Mouse (Mus musculus) forebrain, embryonic 13.5 days (tissue): ENCODE measurements at regions not wholly inside any gene's neighbourhood (a gene's known extent, or its start where the extent isn't known, plus 50 kb on each side); places are given as distances from the start of the nearest gene placed in this dataset.

Experiments used
- ATAC-seq: fragments of 200-750 bp; cut with Nextera tagmentation; 2 replicates; pipeline ENCODE4 v1.8.0; 2017
- H3K27ac ChIP-seq: fragments of 300-500 bp; sonication (generic); 2 replicates; pipeline ENCODE4 v1.5.1; 2015; ENCODE audit warnings: inconsistent platforms, mild to moderate bottlenecking, moderate library complexity
- H3K27me3 ChIP-seq: fragments of 300-500 bp; sonication (generic); 2 replicates; pipeline ENCODE4 v1.6.1; 2015; ENCODE audit warnings: mild to moderate bottlenecking, inconsistent platforms
- H3K36me3 ChIP-seq: fragments of 300-500 bp; sonication (generic); 2 replicates; pipeline ENCODE4 v1.6.1; 2015; ENCODE audit warnings: mild to moderate bottlenecking, inconsistent platforms; ENCODE audit not compliant: poor library complexity, severe bottlenecking
- H3K4me1 ChIP-seq: fragments of 300-500 bp; sonication (generic); 2 replicates; pipeline ENCODE4 v1.6.1; 2015; ENCODE audit warnings: inconsistent platforms
- H3K4me2 ChIP-seq: fragments of 300-500 bp; sonication (generic); 2 replicates; pipeline ENCODE4 v1.6.1; 2015; ENCODE audit warnings: inconsistent platforms, mild to moderate bottlenecking, moderate library complexity
- H3K4me3 ChIP-seq: fragments of 300-500 bp; sonication (generic); 2 replicates; pipeline ENCODE4 v1.5.1; 2015; ENCODE audit warnings: mild to moderate bottlenecking, inconsistent platforms
- H3K9ac ChIP-seq: fragments of 300-500 bp; sonication (generic); 2 replicates; pipeline ENCODE4 v1.6.1; 2015; ENCODE audit warnings: mild to moderate bottlenecking, inconsistent platforms
- H3K9me3 ChIP-seq: fragments of 300-500 bp; sonication (generic); replicated peaks from 2 replicates; pipeline ENCODE4 v1.6.1; 2016; ENCODE audit warnings: inconsistent platforms
- WGBS: fragments of 180-500 bp; shearing (Covaris S2); methylation state at CpG from one replicate; pipeline ENCODE4 v1.1.7; 2015; 5-methylcytosine and 5-hydroxymethylcytosine counted together

GRCm38 (mm10) chr1:128766894-128767268 is 174.8 kb upstream of the Cxcr4 start:
- Histone ChIP-seq H3K36me3 (no peaks in the 10 kb centered on the region), H3K27me3 (no peaks in the 10 kb centered on the region), H3K4me3 (no peak overlapping the region), H3K27ac (no peak overlapping the region), H3K9ac (no peak overlapping the region), H3K4me1 (no peaks in the 10 kb centered on the region), H3K9me3 (no peaks in the 10 kb centered on the region), H3K4me2 (no peak overlapping the region)
- 86% methylated on average over 7 of the region's 7 CpGs for WGBS
- ATAC-seq = no peak

- H3K9me3 ChIP-seq = no peaks in the 10 kb centered on the region
- 52% methylated on average over 7 of the region's 7 CpGs for WGBS
- no peak overlapping the region for H3K4me2 ChIP-seq
- no peaks in the 10 kb centered on the region for H3K36me3 ChIP-seq
- no peaks in the 10 kb centered on the region for H3K27me3 ChIP-seq
- no peaks in the 10 kb centered on the region for H3K4me1 ChIP-seq
- no peak overlapping the region for H3K4me3 ChIP-seq
- ATAC-seq = no peak
- H3K9ac ChIP-seq = no peak overlapping the region
- no peak overlapping the region for H3K27ac ChIP-seq
Observed at GRCm38 (mm10) chr1:128766193-128766893, 174.2 kb upstream of the Cxcr4 start.

GRCm38 (mm10) chr1:128765626-128766025 is 173.5 kb upstream of the Cxcr4 start:
- Histone ChIP-seq H3K36me3 (no peaks in the 10 kb centered on the region), H3K27me3 (no peaks in the 10 kb centered on the region), H3K9me3 (no peaks in the 10 kb centered on the region), H3K9ac (no peak overlapping the region), H3K4me1 (no peaks in the 10 kb centered on the region), H3K4me2 (no peak overlapping the region), H3K4me3 (no peak overlapping the region), H3K27ac (no peak overlapping the region)
- 90% methylated on average over 2 of the region's 2 CpGs for WGBS
- no peak for ATAC-seq

GRCm38 (mm10) chr1:128765142-128765541 is 173.0 kb upstream of the Cxcr4 start:
- Histone ChIP-seq H3K36me3 (no peaks in the 10 kb centered on the region), H3K27me3 (no peaks in the 10 kb centered on the region), H3K4me2 (no peak overlapping the region), H3K4me3 (no peak overlapping the region), H3K9ac (no peak overlapping the region), H3K9me3 (no peaks in the 10 kb centered on the region), H3K27ac (no peak overlapping the region), H3K4me1 (no peaks in the 10 kb centered on the region)
- WGBS = 95% methylated on average over 3 of the region's 3 CpGs
- no peak for ATAC-seq

GRCm38 (mm10) chr1:128762854-128763253 is 170.8 kb upstream of the Cxcr4 start:
- Histone ChIP-seq H3K9ac (no peak overlapping the region), H3K4me3 (no peak overlapping the region), H3K4me1 (peaks cover 11% of the 10 kb centered on the region), H3K27me3 (no peaks in the 10 kb centered on the region), H3K27ac (no peak overlapping the region), H3K36me3 (no peaks in the 10 kb centered on the region), H3K4me2 (no peak overlapping the region), H3K9me3 (no peaks in the 10 kb centered on the region)
- no peak for ATAC-seq
- 77% methylated on average over 4 of the region's 4 CpGs for WGBS

GRCm38 (mm10) chr1:128762076-128762475 is 170.0 kb upstream of the Cxcr4 start:
- no peak overlapping the region for H3K9ac ChIP-seq
- no peak overlapping the region for H3K4me3 ChIP-seq
- H3K27me3 ChIP-seq = no peaks in the 10 kb centered on the region
- 61% methylated on average over 5 of the region's 5 CpGs for WGBS
- H3K4me1 ChIP-seq = peaks cover 11% of the 10 kb centered on the region
- H3K27ac ChIP-seq = no peak overlapping the region
- ATAC-seq = no peak
- H3K9me3 ChIP-seq = no peaks in the 10 kb centered on the region
- H3K4me2 ChIP-seq = no peak overlapping the region
- no peaks in the 10 kb centered on the region for H3K36me3 ChIP-seq

GRCm38 (mm10) chr1:128758802-128759481 is 166.8 kb upstream of the Cxcr4 start:
- WGBS = 58% methylated on average over 11 of the region's 11 CpGs
- no peak overlapping the region for H3K4me3 ChIP-seq
- H3K27me3 ChIP-seq = no peaks in the 10 kb centered on the region
- no peak overlapping the region for H3K9ac ChIP-seq
- H3K4me1 ChIP-seq = peaks cover 11% of the 10 kb centered on the region
- no peaks in the 10 kb centered on the region for H3K36me3 ChIP-seq
- H3K27ac ChIP-seq = 0 out of 2 replicates have a peak overlapping the region, but pooled peaks have one; percentile 36
- no peaks in the 10 kb centered on the region for H3K9me3 ChIP-seq
- H3K4me2 ChIP-seq = no peak overlapping the region
- ATAC-seq = peak; percentile 72

GRCm38 (mm10) chr1:128758294-128758801 is 166.3 kb upstream of the Cxcr4 start:
- 51% methylated on average over 13 of the region's 13 CpGs for WGBS
- no peaks in the 10 kb centered on the region for H3K9me3 ChIP-seq
- ATAC-seq = peak; percentile 68

GRCm38 (mm10) chr1:128753427-128754012 is 161.4 kb upstream of the Cxcr4 start:
- Histone ChIP-seq H3K4me1 (peaks cover 8% of the 10 kb centered on the region), H3K36me3 (no peaks in the 10 kb centered on the region), H3K4me2 (no peak overlapping the region), H3K27ac (no peak overlapping the region), H3K9ac (no peak overlapping the region), H3K9me3 (no peaks in the 10 kb centered on the region), H3K27me3 (no peaks in the 10 kb centered on the region), H3K4me3 (no peak overlapping the region)
- 36% methylated on average over 3 of the region's 3 CpGs for WGBS
- ATAC-seq = no peak

More at GRCm38 (mm10) chr1:128758294-128758801, 166.3 kb upstream of the Cxcr4 start:
- no peaks in the 10 kb centered on the region for H3K36me3 ChIP-seq
- no peak overlapping the region for H3K4me3 ChIP-seq
- H3K9ac ChIP-seq = no peak overlapping the region
- peaks cover 14% of the 10 kb centered on the region for H3K4me1 ChIP-seq
- 0 out of 2 replicates have a peak overlapping the region, but pooled peaks have one; percentile 36 for H3K27ac ChIP-seq
- H3K27me3 ChIP-seq = no peaks in the 10 kb centered on the region
- H3K4me2 ChIP-seq = no peak overlapping the region

- Histone ChIP-seq H3K27ac (no peak overlapping the region), H3K9me3 (no peaks in the 10 kb centered on the region), H3K4me3 (no peak overlapping the region), H3K36me3 (no peaks in the 10 kb centered on the region), H3K4me2 (no peak overlapping the region), H3K9ac (no peak overlapping the region), H3K27me3 (no peaks in the 10 kb centered on the region), H3K4me1 (peaks cover 4% of the 10 kb centered on the region; the same call in 1 of the 2 replicates)
- no peak for ATAC-seq
- 80% methylated on average over 5 of the region's 5 CpGs for WGBS
Observed at GRCm38 (mm10) chr1:128749437-128749994, 157.4 kb upstream of the Cxcr4 start.

GRCm38 (mm10) chr1:128747196-128747790 is 155.2 kb upstream of the Cxcr4 start:
- Histone ChIP-seq H3K9ac (no peak overlapping the region), H3K4me1 (no peaks in the 10 kb centered on the region), H3K27me3 (no peaks in the 10 kb centered on the region), H3K27ac (no peak overlapping the region), H3K36me3 (no peaks in the 10 kb centered on the region), H3K4me3 (no peak overlapping the region), H3K4me2 (no peak overlapping the region), H3K9me3 (no peaks in the 10 kb centered on the region)
- no peak for ATAC-seq
- 93% methylated on average over 12 of the region's 12 CpGs for WGBS
